Mouse (Mus musculus) small intestine, adult 2 months (tissue): Measurements from ENCODE around the gene H2-Oa.

Experiments used
- CTCF ChIP-seq: fragments of 200-500 bp; IDR thresholded peaks from 2 replicates; pipeline ENCODE4 v1.5.1; 2012; ENCODE audit warnings: low read depth, mild to moderate bottlenecking, control low read depth, inconsistent platforms, low read length, moderate library complexity, mixed read lengths; ENCODE audit not compliant: insufficient replicate concordance, insufficient read length; ENCODE audit errors: extremely low read depth
- POLR2A ChIP-seq: fragments of 200-500 bp; IDR thresholded peaks from 2 replicates; pipeline ENCODE4 v1.6.1; 2012; ENCODE audit warnings: low read depth, mild to moderate bottlenecking, control low read depth, inconsistent platforms, low read length, moderate library complexity

DNA sequence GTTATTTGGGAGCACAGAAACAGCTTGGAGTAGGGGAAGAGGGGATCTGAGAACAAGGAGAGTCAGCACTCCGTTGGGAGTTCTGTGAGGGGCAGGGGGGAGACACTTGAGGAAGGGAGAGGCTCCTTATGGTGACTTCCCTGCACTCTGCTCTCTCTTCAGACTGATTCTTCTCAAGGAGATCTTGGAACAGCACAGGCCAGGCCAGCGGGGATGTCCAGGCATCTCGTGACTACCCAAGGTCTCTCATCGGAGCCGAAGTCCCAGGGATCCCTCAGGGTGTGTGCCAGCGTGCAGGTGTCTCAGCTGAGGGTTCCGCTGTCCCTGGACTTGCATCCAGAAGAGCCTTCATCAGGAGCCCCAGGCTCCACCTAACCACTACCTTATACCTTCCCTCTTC lies 46.5 kb downstream of the H2-Oa start:
- TF ChIP-seq POLR2A, result no peak
- no peak for TF ChIP-seq CTCF
